Mouse (Mus musculus): Measurements from ENCODE around the gene Slc6a1. TPM values are rescaled to one million over a fixed set of nuclear protein-coding genes. Genes with fewer than 3 reads are reported as not detected.

The Slc6a1 gene
- polyA plus RNA-seq, 2 experiments: 0.03 to 0.04 TPM

- H3K4me1 ChIP-seq (replicated peaks; ENCODE audit: control insufficient read depth in 2 of 2, insufficient read depth in 2 of 2, low read length in 1 of 2): no peaks in the 10 kb centered on the region
- WGBS (ENCODE audit: insufficient replicate concordance): 48% methylated on average over 5 of the region's 5 CpGs
- no peak for TF ChIP-seq EP300 (IDR thresholded peaks at IDR 0.05; ENCODE audit: low read depth)
- TF ChIP-seq CTCF (IDR thresholded peaks at IDR 0.05; ENCODE audit: low read depth): no peak
- no peaks in the 10 kb centered on the region; the same call in 1 of the 2 replicates for H3K9me3 ChIP-seq (ENCODE audit: control insufficient read depth, low read length)
- DNase-seq (ENCODE audit: low read depth in 3 of 3, low spot score in 3 of 3) (no peak), ATAC-seq (ENCODE audit: insufficient read depth) (no peak)
- no peak overlapping the region for H3K9ac ChIP-seq (replicated peaks)
- H3K36me3 ChIP-seq (replicated peaks; ENCODE audit: control insufficient read depth, insufficient read depth, low read depth): no peaks in the 10 kb centered on the region
- H3K4me3 ChIP-seq (ENCODE audit: insufficient read depth in 1 of 2, low read depth in 2 of 2, low read length in 2 of 2): no peak overlapping the region
- H3K4me2 ChIP-seq (ENCODE audit: low read depth): no peak overlapping the region
- no peaks in the 10 kb centered on the region for H3K27me3 ChIP-seq (ENCODE audit: control insufficient read depth, insufficient read depth, low read length)
- H3K27ac ChIP-seq: no peak overlapping the region
Measured at GRCm38 (mm10) chr6:114320511-114320910, 38.1 kb downstream of the Slc6a1 start.

- no peak overlapping the region for H3K27ac ChIP-seq
- no peak overlapping the region for H3K4me3 ChIP-seq (ENCODE audit: insufficient read depth in 1 of 2, low read depth in 2 of 2, low read length in 2 of 2)
- H3K9ac ChIP-seq (replicated peaks): no peak overlapping the region
- H3K4me1 ChIP-seq (replicated peaks; ENCODE audit: control insufficient read depth in 2 of 2, insufficient read depth in 2 of 2, low read length in 1 of 2): no peaks in the 10 kb centered on the region
- DNase-seq (ENCODE audit: low read depth in 3 of 3, low spot score in 3 of 3): no peak
- no peaks in the 10 kb centered on the region for H3K36me3 ChIP-seq (replicated peaks; ENCODE audit: control insufficient read depth, insufficient read depth, low read depth)
- TF ChIP-seq CTCF (IDR thresholded peaks at IDR 0.05; ENCODE audit: low read depth) (peak; percentile 51), EP300 (IDR thresholded peaks at IDR 0.05; ENCODE audit: low read depth) (no peak)
- ATAC-seq (ENCODE audit: insufficient read depth): no peak
- H3K27me3 ChIP-seq (ENCODE audit: control insufficient read depth, insufficient read depth, low read length): no peaks in the 10 kb centered on the region
- no peaks in the 10 kb centered on the region; the same call in 1 of the 2 replicates for H3K9me3 ChIP-seq (ENCODE audit: control insufficient read depth, low read length)
- 79% methylated on average over 3 of the region's 3 CpGs for whole genome bisulfite sequencing (ENCODE audit: insufficient replicate concordance)
- H3K4me2 ChIP-seq (ENCODE audit: low read depth): no peak overlapping the region
Measured at GRCm38 (mm10) chr6:114321146-114321545, 38.7 kb downstream of the Slc6a1 start.

- Histone ChIP-seq H3K27ac (no peak overlapping the region), H3K4me1 (replicated peaks; ENCODE audit: control insufficient read depth in 2 of 2, insufficient read depth in 2 of 2, low read length in 1 of 2) (no peaks in the 10 kb centered on the region), H3K36me3 (replicated peaks; ENCODE audit: control insufficient read depth, insufficient read depth, low read depth) (no peaks in the 10 kb centered on the region), H3K9me3 (ENCODE audit: control insufficient read depth, low read length) (no peaks in the 10 kb centered on the region; the same call in 1 of the 2 replicates), H3K27me3 (ENCODE audit: control insufficient read depth, insufficient read depth, low read length) (no peaks in the 10 kb centered on the region), H3K4me2 (ENCODE audit: low read depth) (no peak overlapping the region), H3K4me3 (ENCODE audit: insufficient read depth in 1 of 2, low read depth in 2 of 2, low read length in 2 of 2) (no peak overlapping the region), H3K9ac (replicated peaks) (no peak overlapping the region)
- ATAC-seq (ENCODE audit: insufficient read depth) (no peak), DNase-seq (ENCODE audit: low read depth in 3 of 3, low spot score in 3 of 3) (no peak)
- TF ChIP-seq EP300 (IDR thresholded peaks at IDR 0.05; ENCODE audit: low read depth): no peak
- TF ChIP-seq CTCF (IDR thresholded peaks at IDR 0.05; ENCODE audit: low read depth): no peak
- WGBS (ENCODE audit: insufficient replicate concordance): 61% methylated on average over 3 of the region's 3 CpGs
Measured at GRCm38 (mm10) chr6:114322914-114323313, 40.5 kb downstream of the Slc6a1 start.

GRCm38 (mm10) chr6:114324808-114325207 lies 42.4 kb downstream of the Slc6a1 start:
- H3K36me3 ChIP-seq (replicated peaks; ENCODE audit: control insufficient read depth, insufficient read depth, low read depth): no peaks in the 10 kb centered on the region
- H3K27me3 ChIP-seq (ENCODE audit: control insufficient read depth, insufficient read depth, low read length): no peaks in the 10 kb centered on the region
- H3K9me3 ChIP-seq (ENCODE audit: control insufficient read depth, low read length): no peaks in the 10 kb centered on the region; the same call in 1 of the 2 replicates
- no peak overlapping the region for H3K4me2 ChIP-seq (ENCODE audit: low read depth)
- DNase-seq (ENCODE audit: low read depth in 3 of 3, low spot score in 3 of 3) (no peak), ATAC-seq (ENCODE audit: insufficient read depth) (no peak)
- TF ChIP-seq EP300 (IDR thresholded peaks at IDR 0.05; ENCODE audit: low read depth) (no peak), CTCF (IDR thresholded peaks at IDR 0.05; ENCODE audit: low read depth) (no peak)
- H3K27ac ChIP-seq: no peak overlapping the region
- 74% methylated on average over 5 of the region's 5 CpGs for WGBS (ENCODE audit: insufficient replicate concordance)
- no peak overlapping the region for H3K9ac ChIP-seq (replicated peaks)
- H3K4me3 ChIP-seq (ENCODE audit: insufficient read depth in 1 of 2, low read depth in 2 of 2, low read length in 2 of 2): no peak overlapping the region
- H3K4me1 ChIP-seq (replicated peaks; ENCODE audit: control insufficient read depth in 2 of 2, insufficient read depth in 2 of 2, low read length in 1 of 2): no peaks in the 10 kb centered on the region

GRCm38 (mm10) chr6:114329597-114330470 lies 47.4 kb downstream of the Slc6a1 start:
- H3K36me3 ChIP-seq (replicated peaks; ENCODE audit: control insufficient read depth, insufficient read depth, low read depth): no peaks in the 10 kb centered on the region
- TF ChIP-seq CTCF (IDR thresholded peaks at IDR 0.05; ENCODE audit: low read depth): 0 out of 2 replicates have a peak, but pooled peaks have one; percentile 10
- no peak for TF ChIP-seq EP300 (IDR thresholded peaks at IDR 0.05; ENCODE audit: low read depth)
- H3K4me3 ChIP-seq (ENCODE audit: insufficient read depth in 1 of 2, low read depth in 2 of 2, low read length in 2 of 2): no peak overlapping the region
- no peak overlapping the region for H3K4me2 ChIP-seq (ENCODE audit: low read depth)
- H3K27me3 ChIP-seq (ENCODE audit: control insufficient read depth, insufficient read depth, low read length): no peaks in the 10 kb centered on the region
- ATAC-seq (ENCODE audit: insufficient read depth) (no peak), DNase-seq (ENCODE audit: low read depth in 3 of 3, low spot score in 3 of 3) (no peak)
- no peaks in the 10 kb centered on the region for H3K4me1 ChIP-seq (replicated peaks; ENCODE audit: control insufficient read depth in 2 of 2, insufficient read depth in 2 of 2, low read length in 1 of 2)
- WGBS (ENCODE audit: insufficient replicate concordance): 34% methylated on average over 8 of the region's 8 CpGs
- no peaks in the 10 kb centered on the region for H3K9me3 ChIP-seq (ENCODE audit: control insufficient read depth, low read length)
- H3K9ac ChIP-seq (replicated peaks): no peak overlapping the region
- no peak overlapping the region for H3K27ac ChIP-seq
